Mouse (Mus musculus): ENCODE data around the gene Ccdc107. TPM values are rescaled to one million over a fixed set of nuclear protein-coding genes. Genes with fewer than 3 reads are reported as not detected.

The Ccdc107 gene
- polyA plus RNA-seq, 1 experiment from 2014 or later = 46.6 TPM

GRCm38 (mm10) chr4:43492101-43492820 is 439 bp upstream of the Ccdc107 start:
- Histone ChIP-seq H3K4me2 (ENCODE audit: low read depth) (peak overlapping the region; percentile 71), H3K27me3 (ENCODE audit: control insufficient read depth, insufficient read depth, low read length) (no peaks in the 10 kb centered on the region), H3K9ac (ENCODE audit: low read length) (no peak overlapping the region), H3K4me1 (ENCODE audit: control insufficient read depth, insufficient read depth, low read length) (peaks cover 6% of the 10 kb centered on the region), H3K4me3 (ENCODE audit: low read depth, low read length) (0 out of 2 replicates have a peak overlapping the region, but pooled peaks have one; percentile 77), H3K9me3 (ENCODE audit: control insufficient read depth, low read length) (no peaks in the 10 kb centered on the region), H3K27ac (ENCODE audit: low read depth, low read length) (no peak overlapping the region), H3K36me3 (ENCODE audit: control insufficient read depth, insufficient read depth, low read length) (no peaks in the 10 kb centered on the region)
- ATAC-seq (ENCODE audit: insufficient read depth, low FRiP score, low TSS enrichment) = no peak
- 42% methylated on average over 12 of the region's 12 CpGs for WGBS
- no peak for DNase-seq (ENCODE audit: low spot score)

- WGBS = under 1% methylated on average over 47 of the region's 47 CpGs
- peak overlapping the region; percentile 81 for H3K27ac ChIP-seq (ENCODE audit: low read depth, low read length)
- ATAC-seq (ENCODE audit: insufficient read depth, low FRiP score, low TSS enrichment) (peak; percentile 87), DNase-seq (ENCODE audit: low spot score) (peak; percentile 98)
- H3K4me1 ChIP-seq (ENCODE audit: control insufficient read depth, insufficient read depth, low read length) = peaks cover 11% of the 10 kb centered on the region
- H3K4me3 ChIP-seq (ENCODE audit: low read depth, low read length) = peak overlapping the region; percentile 77
- no peaks in the 10 kb centered on the region for H3K36me3 ChIP-seq (ENCODE audit: control insufficient read depth, insufficient read depth, low read length)
- peak overlapping the region; percentile 71 for H3K4me2 ChIP-seq (ENCODE audit: low read depth)
- H3K9me3 ChIP-seq (ENCODE audit: control insufficient read depth, low read length) = no peaks in the 10 kb centered on the region
- no peaks in the 10 kb centered on the region for H3K27me3 ChIP-seq (ENCODE audit: control insufficient read depth, insufficient read depth, low read length)
- H3K9ac ChIP-seq (ENCODE audit: low read length) = peak overlapping the region; percentile 78
Observed at GRCm38 (mm10) chr4:43493186-43493845, 616 bp downstream of the Ccdc107 start.

GRCm38 (mm10) chr4:43493846-43494240 is 1.1 kb downstream of the Ccdc107 start:
- no peaks in the 10 kb centered on the region for H3K36me3 ChIP-seq (ENCODE audit: control insufficient read depth, insufficient read depth, low read length)
- no peaks in the 10 kb centered on the region for H3K9me3 ChIP-seq (ENCODE audit: control insufficient read depth, low read length)
- no peaks in the 10 kb centered on the region for H3K27me3 ChIP-seq (ENCODE audit: control insufficient read depth, insufficient read depth, low read length)
- 13% methylated on average over 9 of the region's 9 CpGs for WGBS
- ATAC-seq (ENCODE audit: insufficient read depth, low FRiP score, low TSS enrichment) = no peak
- peak overlapping the region; percentile 78 for H3K9ac ChIP-seq (ENCODE audit: low read length)
- H3K4me1 ChIP-seq (ENCODE audit: control insufficient read depth, insufficient read depth, low read length) = peaks cover 16% of the 10 kb centered on the region
- H3K27ac ChIP-seq (ENCODE audit: low read depth, low read length) = peak overlapping the region; percentile 81; the same call in 1 of the 2 replicates
- H3K4me3 ChIP-seq (ENCODE audit: low read depth, low read length) = peak overlapping the region; percentile 77
- peak overlapping the region; percentile 71 for H3K4me2 ChIP-seq (ENCODE audit: low read depth)
- no peak for DNase-seq (ENCODE audit: low spot score)

GRCm38 (mm10) chr4:43496587-43496986 is 3.9 kb downstream of the Ccdc107 start:
- 72% methylated on average over 6 of the region's 6 CpGs for WGBS
- Histone ChIP-seq H3K9me3 (ENCODE audit: control insufficient read depth, low read length) (no peaks in the 10 kb centered on the region), H3K36me3 (ENCODE audit: control insufficient read depth, insufficient read depth, low read length) (no peaks in the 10 kb centered on the region), H3K27me3 (ENCODE audit: control insufficient read depth, insufficient read depth, low read length) (no peaks in the 10 kb centered on the region), H3K27ac (ENCODE audit: low read depth, low read length) (no peak overlapping the region), H3K4me1 (ENCODE audit: control insufficient read depth, insufficient read depth, low read length) (peaks cover 18% of the 10 kb centered on the region), H3K9ac (ENCODE audit: low read length) (no peak overlapping the region), H3K4me2 (ENCODE audit: low read depth) (no peak overlapping the region), H3K4me3 (ENCODE audit: low read depth, low read length) (no peak overlapping the region)
- DNase-seq (ENCODE audit: low spot score) (no peak), ATAC-seq (ENCODE audit: insufficient read depth, low FRiP score, low TSS enrichment) (no peak)

- Histone ChIP-seq H3K36me3 (ENCODE audit: control insufficient read depth, insufficient read depth, low read length) (no peaks in the 10 kb centered on the region), H3K4me1 (ENCODE audit: control insufficient read depth, insufficient read depth, low read length) (peaks cover 18% of the 10 kb centered on the region), H3K27me3 (ENCODE audit: control insufficient read depth, insufficient read depth, low read length) (no peaks in the 10 kb centered on the region), H3K9ac (ENCODE audit: low read length) (no peak overlapping the region), H3K4me2 (ENCODE audit: low read depth) (no peak overlapping the region), H3K9me3 (ENCODE audit: control insufficient read depth, low read length) (no peaks in the 10 kb centered on the region), H3K27ac (ENCODE audit: low read depth, low read length) (no peak overlapping the region), H3K4me3 (ENCODE audit: low read depth, low read length) (no peak overlapping the region)
- ATAC-seq (ENCODE audit: insufficient read depth, low FRiP score, low TSS enrichment) (no peak), DNase-seq (ENCODE audit: low spot score) (no peak)
- WGBS = 97% methylated on average over 8 of the region's 8 CpGs
Observed at GRCm38 (mm10) chr4:43497405-43497804, 4.7 kb downstream of the Ccdc107 start.

DNA sequence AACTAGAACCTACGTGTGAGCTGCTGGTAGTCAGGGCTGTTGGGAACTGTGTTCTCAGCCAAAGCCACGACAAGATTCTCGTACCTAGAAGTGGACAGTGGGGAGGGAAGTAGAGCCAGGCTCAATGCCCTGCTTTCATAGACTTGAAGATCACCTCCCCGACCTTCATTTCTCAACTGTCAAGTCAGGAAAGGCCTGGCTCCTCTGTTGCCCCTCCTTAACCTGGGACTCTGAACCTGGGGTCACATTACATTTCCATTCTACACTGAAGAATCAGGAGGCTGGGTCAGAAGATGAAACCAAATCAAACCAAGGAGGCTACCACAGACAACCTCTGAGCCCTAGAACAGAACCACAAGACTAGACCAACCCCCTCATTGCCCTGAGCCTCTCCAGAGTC is 5.2 kb downstream of the Ccdc107 start:
- ATAC-seq (ENCODE audit: insufficient read depth, low FRiP score, low TSS enrichment) = no peak
- Histone ChIP-seq H3K9me3 (ENCODE audit: control insufficient read depth, low read length) (no peaks in the 10 kb centered on the region), H3K4me2 (ENCODE audit: low read depth) (peak overlapping the region; percentile 78), H3K27me3 (ENCODE audit: control insufficient read depth, insufficient read depth, low read length) (no peaks in the 10 kb centered on the region), H3K27ac (ENCODE audit: low read depth, low read length) (no peak overlapping the region), H3K4me3 (ENCODE audit: low read depth, low read length) (peak overlapping the region; percentile 67), H3K36me3 (ENCODE audit: control insufficient read depth, insufficient read depth, low read length) (no peaks in the 10 kb centered on the region), H3K4me1 (ENCODE audit: control insufficient read depth, insufficient read depth, low read length) (peaks cover 18% of the 10 kb centered on the region), H3K9ac (ENCODE audit: low read length) (no peak overlapping the region)
- no peak for DNase-seq (ENCODE audit: low spot score)
- WGBS = 74% methylated on average over 4 of the region's 4 CpGs

GRCm38 (mm10) chr4:43498983-43499382 is 6.3 kb downstream of the Ccdc107 start:
- Histone ChIP-seq H3K36me3 (ENCODE audit: control insufficient read depth, insufficient read depth, low read length) (no peaks in the 10 kb centered on the region), H3K4me2 (ENCODE audit: low read depth) (peak overlapping the region; percentile 78), H3K27me3 (ENCODE audit: control insufficient read depth, insufficient read depth, low read length) (no peaks in the 10 kb centered on the region), H3K9me3 (ENCODE audit: control insufficient read depth, low read length) (no peaks in the 10 kb centered on the region), H3K27ac (ENCODE audit: low read depth, low read length) (no peak overlapping the region), H3K4me1 (ENCODE audit: control insufficient read depth, insufficient read depth, low read length) (peaks cover 15% of the 10 kb centered on the region), H3K4me3 (ENCODE audit: low read depth, low read length) (peak overlapping the region; percentile 67), H3K9ac (ENCODE audit: low read length) (peak overlapping the region; percentile 71)
- ATAC-seq (ENCODE audit: insufficient read depth, low FRiP score, low TSS enrichment) = no peak
- WGBS = 12% methylated on average over 8 of the region's 8 CpGs
- peak; percentile 68 for DNase-seq (ENCODE audit: low spot score)

- peak; percentile 92 for DNase-seq (ENCODE audit: low spot score)
- WGBS = 8% methylated on average over 50 of the region's 50 CpGs
- H3K9me3 ChIP-seq (ENCODE audit: control insufficient read depth, low read length) = no peaks in the 10 kb centered on the region
- H3K36me3 ChIP-seq (ENCODE audit: control insufficient read depth, insufficient read depth, low read length) = no peaks in the 10 kb centered on the region
- peak; percentile 89 for ATAC-seq (ENCODE audit: insufficient read depth, low FRiP score, low TSS enrichment)
- H3K4me2 ChIP-seq (ENCODE audit: low read depth) = peak within 1 kb of the TSS; percentile 78
- no peaks in the 10 kb centered on the region for H3K27me3 ChIP-seq (ENCODE audit: control insufficient read depth, insufficient read depth, low read length)
- H3K27ac ChIP-seq (ENCODE audit: low read depth, low read length) = no peak within 1 kb of the TSS
- peaks cover 12% of the 10 kb centered on the region; the same call in 1 of the 2 replicates for H3K4me1 ChIP-seq (ENCODE audit: control insufficient read depth, insufficient read depth, low read length)
- peak within 1 kb of the TSS; percentile 67 for H3K4me3 ChIP-seq (ENCODE audit: low read depth, low read length)
- peak within 1 kb of the TSS; percentile 71 for H3K9ac ChIP-seq (ENCODE audit: low read length)
Observed at GRCm38 (mm10) chr4:43499407-43500333, 7.0 kb downstream of the Ccdc107 start, which contains the start of gene Arhgef39. Arhgef39 (minus strand) TSS chr4:43499695.

Data from neural tube, embryonic 11.5 days (tissue).